Mouse (Mus musculus): Measurements from ENCODE around the gene Slc25a35.

DNA sequence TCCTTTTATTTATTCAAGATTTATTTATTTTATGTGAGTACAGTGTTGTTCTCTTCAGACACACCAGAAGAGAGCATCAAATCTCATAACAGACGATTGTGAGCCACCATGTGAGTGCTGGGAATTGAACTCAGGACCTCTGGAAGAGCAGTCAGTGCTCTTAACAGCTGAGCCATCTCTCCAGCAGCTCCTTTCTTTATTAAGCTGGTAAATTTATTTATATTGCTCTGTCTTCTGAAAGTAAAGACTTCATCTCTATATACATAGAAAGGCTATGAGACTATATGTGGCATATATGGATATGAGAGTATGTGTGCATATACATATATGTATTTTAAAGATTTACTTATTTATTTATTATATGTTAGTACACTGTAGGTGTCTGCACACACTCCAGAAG lies 41.6 kb downstream of the Slc25a35 start:
- TF ChIP-seq EP300 (IDR thresholded peaks at IDR 0.05) (no peak), CTCF (IDR thresholded peaks at IDR 0.05) (no peak)

All from lung, postnatal 0 days (tissue).